Mouse (Mus musculus) CH12.LX (cell line): ENCODE measurements around the gene Sh3glb2.

ENCODE experiments used
- BHLHE40 ChIP-seq: IDR thresholded peaks from 2 replicates; pipeline ENCODE4 v1.6.1; 2011; ENCODE audit warnings: mild to moderate bottlenecking, low read depth, low read length, improper control_type of control experiment
- CTCF ChIP-seq, 2 experiments: IDR thresholded peaks in 1 of 2; conservative IDR thresholded peaks in 1 of 2; 2 replicates each; pipeline ENCODE4 v1.5.1; 2011 to 2012; ENCODE audit warnings: low read depth in 2 of 2, low read length in 2 of 2, improper control_type of control experiment in 1 of 2, inconsistent platforms in 1 of 2, mild to moderate bottlenecking in 1 of 2, moderate library complexity in 1 of 2
- ETS1 ChIP-seq: conservative IDR thresholded peaks from 2 replicates; pipeline ENCODE4 v1.6.1; 2012; ENCODE audit warnings: low read depth, mild to moderate bottlenecking, inconsistent platforms, low read length, improper control_type of control experiment, moderate library complexity
- HCFC1 ChIP-seq: IDR thresholded peaks from 2 replicates; pipeline ENCODE4 v1.6.1; 2012; ENCODE audit warnings: low read depth, mild to moderate bottlenecking, inconsistent platforms, low read length, improper control_type of control experiment
- MAFK ChIP-seq: IDR thresholded peaks from 2 replicates; pipeline ENCODE4 v1.6.1; 2011; ENCODE audit warnings: low read length, improper control_type of control experiment; ENCODE audit not compliant: insufficient replicate concordance
- MEF2A ChIP-seq: IDR thresholded peaks from 2 replicates; pipeline ENCODE4 v1.6.1; 2014; ENCODE audit warnings: low read depth, mild to moderate bottlenecking, inconsistent platforms, low read length, improper control_type of control experiment, borderline replicate concordance
- NELFE ChIP-seq: IDR thresholded peaks from 2 replicates; pipeline ENCODE4 v1.6.1; 2011; ENCODE audit warnings: low read depth, low read length, improper control_type of control experiment
- PAX5 ChIP-seq: IDR thresholded peaks from 2 replicates; pipeline ENCODE4 v1.6.1; 2012; ENCODE audit warnings: low read length, inconsistent platforms, mixed read lengths
- POLR2A ChIP-seq: IDR thresholded peaks from 2 replicates; pipeline ENCODE4 v1.6.1; 2011; ENCODE audit warnings: low read depth, mild to moderate bottlenecking, improper control_type of control experiment, low read length
- USF1 ChIP-seq: IDR thresholded peaks from 2 replicates; pipeline ENCODE4 v1.6.1; 2014; ENCODE audit warnings: low read depth, mild to moderate bottlenecking, inconsistent platforms, low read length, improper control_type of control experiment
- ZC3H11A ChIP-seq: IDR thresholded peaks from 2 replicates; pipeline ENCODE4 v1.6.1; 2012; ENCODE audit warnings: low read depth, mild to moderate bottlenecking, inconsistent platforms, low read length, improper control_type of control experiment

DNA sequence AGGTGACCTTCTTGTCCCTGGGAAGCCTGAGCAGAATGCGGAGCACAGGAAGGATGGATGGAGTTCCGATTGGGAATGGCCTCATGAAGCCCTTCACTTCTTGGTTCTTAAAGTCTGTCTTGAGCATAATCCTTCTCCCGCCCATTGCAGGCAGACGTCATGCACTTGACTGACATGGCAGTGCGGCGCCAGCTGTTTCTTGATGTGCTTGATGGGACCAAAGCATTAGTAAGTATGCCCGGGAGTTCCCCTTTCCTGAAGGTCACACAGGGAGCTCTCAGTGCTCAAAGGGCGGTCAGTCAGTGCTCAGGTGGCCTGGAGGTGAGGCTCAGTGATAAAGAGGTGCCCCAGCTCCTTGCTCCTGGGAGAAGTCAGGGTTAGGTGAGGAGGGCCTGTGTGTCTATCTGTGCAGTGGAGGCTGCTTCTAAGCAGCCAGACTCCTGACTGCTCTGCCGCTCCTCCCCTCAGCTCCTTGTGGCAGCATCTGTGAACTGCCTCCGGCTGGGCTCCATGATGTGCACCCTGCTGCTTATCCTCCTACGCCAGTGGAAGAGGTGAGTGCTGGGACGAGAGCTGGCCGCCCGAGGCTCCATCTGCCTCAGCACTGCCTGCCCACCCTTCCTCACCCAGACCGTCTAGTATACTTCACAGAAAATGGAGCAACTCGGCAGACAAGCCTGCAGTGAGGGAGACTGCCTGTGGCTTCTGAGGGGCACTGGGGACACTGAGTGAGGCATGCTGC, 22.8 kb downstream of the Sh3glb2 start:
- TF ChIP-seq POLR2A (no peak), USF1 (no peak), ZC3H11A (no peak), BHLHE40 (no peak), CTCF (conservative IDR thresholded peaks at IDR 0.05 in 1 of 2, IDR thresholded peaks at IDR 0.05 in 1 of 2; ENCODE audit: low read depth in 2 of 2, low read length in 2 of 2) (no peak), HCFC1 (no peak), MEF2A (no peak), ETS1 (no peak), NELFE (no peak), MAFK (no peak), PAX5 (no peak)
